Mouse (Mus musculus) heart, embryonic 10.5 days (tissue): ENCODE measurements around the gene Adap1. TPM values are rescaled to one million over a fixed set of nuclear protein-coding genes. Genes with fewer than 3 reads are reported as not detected.
"Not testable (repeated sequence)": the region's sequence is repeated elsewhere in the genome, so short reads cannot be mapped to it uniquely, and the experiment has no call there.

Experiments
- DNase-seq: peaks from one replicate; pipeline ENCODE4 v3.0.0-alpha.2; 2017; ENCODE audit warnings: low spot score
- H3K27ac ChIP-seq: fragments of 300-500 bp; sonication (generic); 2 replicates; pipeline ENCODE4 v1.5.1; 2016; ENCODE audit warnings: mild to moderate bottlenecking
- H3K27me3 ChIP-seq: fragments of 300-500 bp; sonication (generic); 2 replicates; pipeline ENCODE4 v1.6.1; 2016; ENCODE audit warnings: mild to moderate bottlenecking; ENCODE audit not compliant: poor library complexity, insufficient read depth, severe bottlenecking
- H3K36me3 ChIP-seq: fragments of 300-500 bp; sonication (generic); 2 replicates; pipeline ENCODE4 v1.6.1; 2016; ENCODE audit warnings: mild to moderate bottlenecking, moderate library complexity
- H3K4me1 ChIP-seq: fragments of 300-500 bp; sonication (generic); 2 replicates; pipeline ENCODE4 v1.6.1; 2016; ENCODE audit warnings: mild to moderate bottlenecking
- H3K4me3 ChIP-seq: fragments of 300-500 bp; sonication (generic); 2 replicates; pipeline ENCODE4 v1.5.1; 2016; ENCODE audit warnings: mild to moderate bottlenecking, moderate library complexity
- H3K9me3 ChIP-seq: fragments of 300-500 bp; sonication (generic); 2 replicates; pipeline ENCODE4 v1.6.1; 2016; ENCODE audit warnings: mild to moderate bottlenecking, moderate library complexity
- WGBS: fragments of 180-500 bp; shearing (Covaris S2); methylation state at CpG from one replicate; pipeline ENCODE4 v1.1.7; 2016; 5-methylcytosine and 5-hydroxymethylcytosine counted together
- polyA plus RNA-seq: library from polyadenylated mRNA; unstranded; fragments of >200 nt; fragmentation: Nextera tagmentation; extraction: Ambion mirVana; gene quantifications from 2 replicates; pipeline ENCODE4 v1.2.1, GENCODE M21; 2016

The Adap1 gene
- polyA plus RNA-seq, 1 experiment from 2014 or later, result 1.2 TPM

- Histone ChIP-seq H3K36me3 (peaks cover 7% of the 10 kb centered on the region), H3K27ac (no peak overlapping the region), H3K4me3 (no peak overlapping the region), H3K4me1 (peaks cover 36% of the 10 kb centered on the region), H3K27me3 (peaks cover 55% of the 10 kb centered on the region), H3K9me3 (no peaks in the 10 kb centered on the region)
- DNase-seq, result no peak
- 51% methylated on average over 1 of the region's 1 CpGs for WGBS
These were observed 21.8 kb upstream of the Adap1 start for GRCm38 (mm10) chr5:139347225-139347624.

DNA sequence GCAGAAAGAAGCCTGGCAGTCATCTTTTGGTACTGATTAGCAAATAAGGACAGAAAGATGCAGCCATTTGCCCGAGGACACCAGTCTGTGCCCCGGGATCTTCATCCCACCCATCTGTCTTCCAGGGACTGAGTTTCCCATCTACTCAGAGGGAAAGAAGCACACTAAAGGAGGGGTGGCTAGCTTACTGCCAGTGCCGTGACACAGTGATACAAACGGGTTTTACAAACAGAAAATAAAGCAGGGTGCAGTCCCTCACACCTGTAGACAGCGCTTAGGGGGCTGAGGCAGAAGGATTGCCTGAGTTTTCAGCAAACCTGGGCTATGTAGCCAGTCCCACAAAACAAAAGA lies 19.9 kb upstream of the Adap1 start:
- Histone ChIP-seq H3K9me3 (no peaks in the 10 kb centered on the region), H3K4me3 (peak overlapping the region; percentile 90), H3K27me3 (peaks cover 39% of the 10 kb centered on the region), H3K4me1 (peaks cover 27% of the 10 kb centered on the region), H3K36me3 (peaks cover 23% of the 10 kb centered on the region), H3K27ac (peak overlapping the region; percentile 92)
- no peak for DNase-seq
- 10% methylated on average over 5 of the region's 5 CpGs for WGBS

DNA sequence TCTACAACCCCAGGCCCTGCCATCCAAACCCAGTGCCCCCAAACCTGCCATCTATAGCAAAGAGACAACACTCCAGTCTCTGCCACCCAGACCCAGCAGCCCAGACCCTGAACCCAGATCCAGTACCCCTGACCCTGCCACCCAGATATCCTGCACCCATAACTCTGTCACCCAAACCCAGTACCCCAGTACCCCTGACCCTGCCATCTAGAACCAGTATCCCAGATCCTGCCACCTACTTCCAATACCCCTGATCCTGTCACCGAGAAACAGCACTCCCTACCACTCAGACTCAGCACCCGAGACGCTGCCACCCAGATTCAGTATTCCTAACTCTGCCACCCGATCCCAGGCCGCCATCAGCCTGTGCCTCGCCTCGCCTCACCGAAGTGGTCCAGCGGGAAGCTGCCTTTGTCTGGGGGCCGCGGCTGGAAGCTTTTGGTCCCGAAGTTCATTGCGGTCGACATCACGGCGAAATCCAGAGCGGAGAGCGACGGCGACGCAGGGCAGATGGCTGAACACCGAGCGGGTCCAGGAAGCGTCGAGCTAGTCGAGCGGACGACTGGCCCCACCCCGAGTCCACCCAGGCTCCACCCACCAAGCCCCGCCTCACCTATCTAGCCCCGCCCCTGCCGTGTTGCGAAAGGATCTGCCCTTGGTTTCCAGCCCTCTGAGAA lies 19.4 kb upstream of the Adap1 start:
- peak overlapping the region; percentile 90 for H3K4me3 ChIP-seq
- peak overlapping the region; percentile 92 for H3K27ac ChIP-seq
- peaks cover 28% of the 10 kb centered on the region for H3K36me3 ChIP-seq
- H3K4me1 ChIP-seq, result peaks cover 32% of the 10 kb centered on the region
- DNase-seq, result peak; percentile 97
- no peaks in the 10 kb centered on the region for H3K9me3 ChIP-seq
- peaks cover 34% of the 10 kb centered on the region for H3K27me3 ChIP-seq
- under 1% methylated on average over 33 of the region's 33 CpGs for WGBS

GRCm38 (mm10) chr5:139344021-139344686 lies 18.7 kb upstream of the Adap1 start:
- peaks cover 37% of the 10 kb centered on the region for H3K4me1 ChIP-seq
- WGBS, result 5% methylated on average over 12 of the region's 12 CpGs
- peaks cover 27% of the 10 kb centered on the region for H3K27me3 ChIP-seq
- H3K27ac ChIP-seq, result peak overlapping the region; percentile 92
- H3K4me3 ChIP-seq, result peak overlapping the region; percentile 90
- H3K9me3 ChIP-seq, result no peaks in the 10 kb centered on the region
- H3K36me3 ChIP-seq, result peaks cover 35% of the 10 kb centered on the region
- DNase-seq, result peak; percentile 91

GRCm38 (mm10) chr5:139338891-139339290 lies 13.5 kb upstream of the Adap1 start:
- H3K36me3 ChIP-seq, result peaks cover 76% of the 10 kb centered on the region
- H3K27ac ChIP-seq, result 0 out of 2 replicates have a peak overlapping the region, but pooled peaks have one; percentile 53
- WGBS, result 77% methylated on average over 11 of the region's 11 CpGs

GRCm38 (mm10) chr5:139338403-139338802 lies 13.0 kb upstream of the Adap1 start:
- H3K27me3 ChIP-seq, result peaks cover 18% of the 10 kb centered on the region
- WGBS, result 74% methylated on average over 3 of the region's 3 CpGs
- peaks cover 34% of the 10 kb centered on the region for H3K4me1 ChIP-seq
- no peak overlapping the region for H3K4me3 ChIP-seq
- peak overlapping the region; percentile 53; the same call in 1 of the 2 replicates for H3K27ac ChIP-seq
- no peaks in the 10 kb centered on the region for H3K9me3 ChIP-seq
- DNase-seq, result no peak
- peaks cover 76% of the 10 kb centered on the region for H3K36me3 ChIP-seq

More at GRCm38 (mm10) chr5:139338891-139339290, 13.5 kb upstream of the Adap1 start:
- Histone ChIP-seq H3K27me3 (peaks cover 15% of the 10 kb centered on the region), H3K4me1 (peaks cover 38% of the 10 kb centered on the region), H3K4me3 (no peak overlapping the region), H3K9me3 (no peaks in the 10 kb centered on the region)
- no peak for DNase-seq

GRCm38 (mm10) chr5:139337826-139338370 lies 12.5 kb upstream of the Adap1 start:
- Histone ChIP-seq H3K27me3 (peaks cover 23% of the 10 kb centered on the region), H3K4me3 (no peak overlapping the region), H3K9me3 (no peaks in the 10 kb centered on the region), H3K4me1 (peaks cover 36% of the 10 kb centered on the region), H3K27ac (peak overlapping the region; percentile 53; the same call in 1 of the 2 replicates), H3K36me3 (peaks cover 75% of the 10 kb centered on the region)
- peak; percentile 88 for DNase-seq
- WGBS, result 33% methylated on average over 13 of the region's 13 CpGs

DNA sequence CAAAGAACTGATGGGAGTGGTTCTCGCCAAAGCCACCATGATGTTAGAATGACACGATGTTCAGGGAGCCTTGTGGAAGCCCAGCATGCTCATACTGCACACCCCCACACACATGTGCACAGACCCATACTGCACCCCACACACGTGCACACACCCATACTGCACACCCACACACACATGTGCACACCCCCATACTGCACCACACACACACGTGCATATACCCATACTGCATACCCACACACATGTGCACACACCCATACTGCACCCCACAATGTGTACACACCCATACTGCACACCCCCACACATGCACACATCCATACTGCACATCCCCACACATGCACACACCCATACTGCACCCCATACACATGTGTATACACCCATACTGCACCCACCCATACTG lies 10.2 kb upstream of the Adap1 start:
- Histone ChIP-seq H3K36me3 (peaks cover 56% of the 10 kb centered on the region), H3K4me1 (peaks cover 48% of the 10 kb centered on the region), H3K9me3 (no peaks in the 10 kb centered on the region), H3K4me3 (no peak overlapping the region), H3K27ac (no peak overlapping the region), H3K27me3 (peaks cover 42% of the 10 kb centered on the region)
- WGBS, result 90% methylated on average over 4 of the region's 4 CpGs
- DNase-seq, result no peak

DNA sequence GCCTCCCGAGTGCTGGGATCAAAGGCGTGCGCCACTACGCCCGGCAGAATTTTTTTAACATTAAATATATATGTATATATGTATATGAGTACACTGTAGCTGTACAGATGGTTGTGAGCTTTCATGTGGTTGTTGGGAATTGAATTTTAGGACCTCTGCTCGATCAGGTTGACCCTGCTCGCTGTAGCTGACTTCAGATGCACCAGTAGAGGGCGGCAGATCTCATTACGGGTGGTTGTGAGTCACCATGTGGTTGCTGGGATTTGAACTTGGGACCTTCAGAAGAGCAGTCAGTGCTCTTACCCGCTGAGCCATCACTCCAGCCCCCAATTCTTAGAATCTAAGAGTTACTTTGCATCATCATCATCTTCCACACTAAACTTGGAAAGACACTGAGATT lies 9.0 kb upstream of the Adap1 start:
- DNase-seq, H3K9me3 ChIP-seq, H3K27ac ChIP-seq, H3K4me3 ChIP-seq: not testable (repeated sequence)
- Histone ChIP-seq H3K27me3 (peaks cover 54% of the 10 kb centered on the region), H3K36me3 (peaks cover 43% of the 10 kb centered on the region), H3K4me1 (peaks cover 39% of the 10 kb centered on the region)
- 82% methylated on average over 10 of the region's 10 CpGs for WGBS

GRCm38 (mm10) chr5:139333301-139334013 lies 8.0 kb upstream of the Adap1 start:
- Histone ChIP-seq H3K27ac (0 out of 2 replicates have a peak overlapping the region, but pooled peaks have one; percentile 49), H3K9me3 (no peaks in the 10 kb centered on the region), H3K27me3 (peaks cover 60% of the 10 kb centered on the region), H3K4me3 (no peak overlapping the region), H3K4me1 (peaks cover 29% of the 10 kb centered on the region), H3K36me3 (peaks cover 34% of the 10 kb centered on the region)
- WGBS, result 86% methylated on average over 16 of the region's 16 CpGs
- no peak for DNase-seq

DNA sequence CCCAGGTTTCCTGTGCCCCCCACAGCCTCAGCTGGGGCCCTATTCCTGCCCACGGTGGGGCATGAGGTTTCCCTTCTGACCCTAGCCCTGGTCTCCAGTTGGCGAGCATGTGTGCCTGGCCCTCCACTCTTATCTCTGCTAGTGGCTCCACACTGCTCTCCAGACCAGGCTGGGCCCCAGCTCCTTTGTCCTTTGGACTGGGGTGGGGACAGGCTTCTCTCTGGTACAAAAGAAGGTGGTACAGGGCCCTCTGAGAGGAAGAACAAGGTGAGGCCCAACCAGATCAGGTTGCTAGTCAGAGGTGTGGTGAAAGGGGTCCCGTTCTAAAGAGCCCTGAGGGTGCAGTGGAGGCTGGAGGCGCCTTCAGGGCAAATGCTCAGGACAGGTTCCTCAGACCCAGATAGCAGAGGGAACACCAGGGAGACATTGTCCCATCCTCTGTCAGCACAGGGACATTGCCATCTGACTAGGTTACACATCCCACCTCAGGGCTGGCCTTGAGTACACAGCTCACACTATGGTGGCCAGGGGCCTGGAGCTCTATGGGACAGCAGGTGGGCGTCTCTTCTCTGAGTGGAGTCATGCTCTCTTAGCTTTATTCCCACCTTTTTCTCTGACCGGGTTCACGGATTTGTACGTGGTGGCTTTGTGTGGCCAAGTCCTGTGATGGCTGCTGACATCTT lies 7.3 kb upstream of the Adap1 start:
- no peak for DNase-seq
- Histone ChIP-seq H3K4me1 (peaks cover 22% of the 10 kb centered on the region), H3K4me3 (no peak overlapping the region), H3K27me3 (peaks cover 67% of the 10 kb centered on the region), H3K36me3 (peaks cover 29% of the 10 kb centered on the region), H3K27ac (peak overlapping the region; percentile 49), H3K9me3 (no peaks in the 10 kb centered on the region)
- WGBS, result 69% methylated on average over 8 of the region's 8 CpGs

GRCm38 (mm10) chr5:139331742-139332141 lies 6.3 kb upstream of the Adap1 start:
- WGBS, result 23% methylated on average over 8 of the region's 8 CpGs
- peaks cover 21% of the 10 kb centered on the region for H3K36me3 ChIP-seq
- H3K4me3 ChIP-seq, result no peak overlapping the region
- DNase-seq, result peak; percentile 86
- no peaks in the 10 kb centered on the region for H3K9me3 ChIP-seq
- H3K27me3 ChIP-seq, result peaks cover 77% of the 10 kb centered on the region
- peaks cover 15% of the 10 kb centered on the region for H3K4me1 ChIP-seq
- no peak overlapping the region for H3K27ac ChIP-seq
